Mouse (Mus musculus): ENCODE measurements around the gene Smc3. TPM values are rescaled to one million over a fixed set of nuclear protein-coding genes. Genes with fewer than 3 reads are reported as not detected.

The Smc3 gene
- polyA plus RNA-seq, 1 experiment from 2014 or later = 95.3 TPM

GRCm38 (mm10) chr19:53682427-53682826 lies 82.2 kb downstream of the Smc3 start:
- Histone ChIP-seq H3K27me3 (ENCODE audit: control insufficient read depth, insufficient read depth, low read length) (peaks cover 10% of the 10 kb centered on the region), H3K4me2 (replicated peaks; ENCODE audit: low read depth, low read length) (no peak overlapping the region), H3K9me3 (ENCODE audit: control insufficient read depth, low read length) (no peaks in the 10 kb centered on the region), H3K27ac (ENCODE audit: low read depth, low read length) (no peak overlapping the region), H3K9ac (ENCODE audit: low read depth, low read length) (no peak overlapping the region), H3K36me3 (ENCODE audit: control insufficient read depth, insufficient read depth, low read length) (no peaks in the 10 kb centered on the region), H3K4me3 (ENCODE audit: low read depth, low read length) (no peak overlapping the region), H3K4me1 (replicated peaks; ENCODE audit: control insufficient read depth, insufficient read depth, low read length) (0 out of 2 replicates have a peak, but pooled peaks cover 2% of the 10 kb centered on the region)
- DNase-seq (ENCODE audit: low spot score) (no peak), ATAC-seq (ENCODE audit: low FRiP score) (no peak)
- 47% methylated on average over 8 of the region's 8 CpGs for WGBS

- H3K9me3 ChIP-seq (ENCODE audit: control insufficient read depth, low read length) = no peaks in the 10 kb centered on the region
- WGBS = 95% methylated on average over 5 of the region's 5 CpGs
- H3K4me3 ChIP-seq (ENCODE audit: low read depth, low read length) = no peak overlapping the region
- H3K9ac ChIP-seq (ENCODE audit: low read depth, low read length) = no peak overlapping the region
- no peak for DNase-seq (ENCODE audit: low spot score)
- no peak overlapping the region for H3K27ac ChIP-seq (ENCODE audit: low read depth, low read length)
- H3K27me3 ChIP-seq (ENCODE audit: control insufficient read depth, insufficient read depth, low read length) = no peaks in the 10 kb centered on the region
- ATAC-seq (ENCODE audit: low FRiP score) = no peak
- no peak overlapping the region for H3K4me2 ChIP-seq (replicated peaks; ENCODE audit: low read depth, low read length)
- H3K4me1 ChIP-seq (replicated peaks; ENCODE audit: control insufficient read depth, insufficient read depth, low read length) = no peaks in the 10 kb centered on the region
- H3K36me3 ChIP-seq (ENCODE audit: control insufficient read depth, insufficient read depth, low read length) = no peaks in the 10 kb centered on the region
Measured at GRCm38 (mm10) chr19:53687592-53687991, 87.4 kb downstream of the Smc3 start.

GRCm38 (mm10) chr19:53690816-53691215 lies 90.6 kb downstream of the Smc3 start:
- Histone ChIP-seq H3K9ac (ENCODE audit: low read depth, low read length) (no peak overlapping the region), H3K4me2 (replicated peaks; ENCODE audit: low read depth, low read length) (no peak overlapping the region), H3K4me1 (replicated peaks; ENCODE audit: control insufficient read depth, insufficient read depth, low read length) (no peaks in the 10 kb centered on the region), H3K36me3 (ENCODE audit: control insufficient read depth, insufficient read depth, low read length) (no peaks in the 10 kb centered on the region), H3K9me3 (ENCODE audit: control insufficient read depth, low read length) (no peaks in the 10 kb centered on the region), H3K27me3 (ENCODE audit: control insufficient read depth, insufficient read depth, low read length) (no peaks in the 10 kb centered on the region), H3K27ac (ENCODE audit: low read depth, low read length) (no peak overlapping the region), H3K4me3 (ENCODE audit: low read depth, low read length) (no peak overlapping the region)
- ATAC-seq (ENCODE audit: low FRiP score) = no peak
- no peak for DNase-seq (ENCODE audit: low spot score)
- WGBS = 68% methylated on average over 10 of the region's 10 CpGs

GRCm38 (mm10) chr19:53694020-53694419 lies 93.8 kb downstream of the Smc3 start:
- Histone ChIP-seq H3K4me3 (ENCODE audit: low read depth, low read length) (no peak overlapping the region), H3K9me3 (ENCODE audit: control insufficient read depth, low read length) (no peaks in the 10 kb centered on the region), H3K27me3 (ENCODE audit: control insufficient read depth, insufficient read depth, low read length) (no peaks in the 10 kb centered on the region), H3K4me2 (replicated peaks; ENCODE audit: low read depth, low read length) (no peak overlapping the region), H3K9ac (ENCODE audit: low read depth, low read length) (no peak overlapping the region), H3K36me3 (ENCODE audit: control insufficient read depth, insufficient read depth, low read length) (no peaks in the 10 kb centered on the region), H3K27ac (ENCODE audit: low read depth, low read length) (no peak overlapping the region), H3K4me1 (replicated peaks; ENCODE audit: control insufficient read depth, insufficient read depth, low read length) (peaks cover 6% of the 10 kb centered on the region)
- DNase-seq (ENCODE audit: low spot score) (no peak), ATAC-seq (ENCODE audit: low FRiP score) (no peak)
- WGBS = 46% methylated on average over 1 of the region's 1 CpGs

Other genes starting within 250 kb of the Smc3 start
- not detected in 2 replicates for gene Gm10197, start 228.6 kb upstream of the Smc3 start, polyA plus RNA-seq (2014; fragmentation: Nextera tagmentation; extraction: Ambion mirVana)
- gene Smndc1, start 209.8 kb upstream of the Smc3 start, polyA plus RNA-seq (2014; fragmentation: Nextera tagmentation; extraction: Ambion mirVana) = 51.5 and 56.0 TPM in 2 replicates
- 2.3 and 2.7 TPM in 2 replicates for gene Dusp5, start 71.3 kb upstream of the Smc3 start, polyA plus RNA-seq (2014; fragmentation: Nextera tagmentation; extraction: Ambion mirVana)
- gene Nutf2-ps1, start 11.3 kb upstream of the Smc3 start, polyA plus RNA-seq (2014; fragmentation: Nextera tagmentation; extraction: Ambion mirVana) = 484 and 510 TPM in 2 replicates
- gene Rbm20, start 76.9 kb downstream of the Smc3 start, polyA plus RNA-seq (2014; fragmentation: Nextera tagmentation; extraction: Ambion mirVana) = 0.64 and 0.73 TPM in 2 replicates